In the genomic region with DNA sequence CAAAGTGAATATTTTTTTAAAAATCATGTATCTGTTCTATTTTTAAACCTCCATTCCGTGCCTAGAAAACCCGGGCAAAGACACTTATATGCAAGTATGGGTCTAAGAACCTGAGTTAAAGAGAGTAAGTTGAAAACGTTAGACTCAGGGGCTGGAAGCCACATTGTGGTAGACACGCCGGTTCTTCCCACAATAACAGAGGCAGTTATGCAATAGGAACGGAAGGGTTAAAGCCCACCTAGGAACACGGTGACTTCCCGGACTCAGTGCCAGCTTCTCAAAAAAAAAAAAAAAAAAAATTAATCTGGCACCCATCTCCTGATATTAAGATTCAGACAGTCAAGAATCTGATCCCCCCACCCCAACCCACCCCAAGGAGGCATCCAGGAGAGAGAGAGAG, we compare ENCODE assay signal across 8 mouse cellular contexts.
A peak's percentile ranks its signal among the peaks of the same experiment; 100 is the strongest.
DNase-seq lines count a peak whose midpoint lies in the region; ATAC-seq and TF ChIP-seq lines count a peak whose summit lies in the region.

No protein-coding gene starts in this region.

- ATAC-seq in heart, embryonic 12.5 days (ENCODE audit: insufficient number of reproducible peaks, low FRiP score), result no peak
- no peak for ATAC-seq in limb, embryonic 15.5 days (ENCODE audit: insufficient number of reproducible peaks, low FRiP score, low TSS enrichment, low read depth)

- no peaks in the 10 kb centered on the region for H3K36me3 ChIP-seq in heart, embryonic 12.5 days
- no peaks in the 10 kb centered on the region for H3K36me3 ChIP-seq in limb, embryonic 15.5 days

- DNase-seq in heart, postnatal 10 days, result no peak
- peak; percentile 35 for DNase-seq in thymus, postnatal 14 days
- DNase-seq in thymus, adult 18-20 months, result no peak
- no peak for DNase-seq in gastrocnemius, adult 2 months
- no peak for DNase-seq in right cerebral cortex, adult 2 months (ENCODE audit: low spot score in 2 of 2)
- no peak for DNase-seq in Muller cell, postnatal 12 days (ENCODE audit: inconsistent ontology term)

- 54% methylated on average over 8 of the region's 8 CpGs for WGBS in heart, embryonic 12.5 days
- 28% methylated on average over 8 of the region's 8 CpGs for WGBS in limb, embryonic 15.5 days

- no peaks in the 10 kb centered on the region for H3K27me3 ChIP-seq in heart, embryonic 12.5 days (replicated peaks)
- no peaks in the 10 kb centered on the region for H3K27me3 ChIP-seq in limb, embryonic 15.5 days

- intact Hi-C loops in heart, postnatal 10 days (cut with DNase I), result no loop called here
- intact Hi-C loops in gastrocnemius, adult 2 months (cut with DNase I), result no loop called here

- H3K4me3 ChIP-seq in heart, embryonic 12.5 days, result 0 out of 2 replicates have a peak overlapping the region, but pooled peaks have one; percentile 15
- peak overlapping the region; percentile 13; the same call in 1 of the 2 replicates for H3K4me3 ChIP-seq in limb, embryonic 15.5 days
- no peak overlapping the region for H3K4me3 ChIP-seq in gastrocnemius, adult 2 months

- TF ChIP-seq CTCF in gastrocnemius, adult 2 months (IDR thresholded peaks at IDR 0.05), result no peak

- no peak overlapping the region for H3K9ac ChIP-seq in heart, embryonic 12.5 days
- no peak overlapping the region for H3K9ac ChIP-seq in limb, embryonic 15.5 days

- H3K27ac ChIP-seq in heart, embryonic 12.5 days (ENCODE audit: poor library complexity, severe bottlenecking), result no peak overlapping the region
- H3K27ac ChIP-seq in limb, embryonic 15.5 days, result no peak overlapping the region
- H3K27ac ChIP-seq in gastrocnemius, adult 2 months, result no peak overlapping the region

- no peaks in the 10 kb centered on the region for H3K9me3 ChIP-seq in heart, embryonic 12.5 days (replicated peaks)
- no peaks in the 10 kb centered on the region for H3K9me3 ChIP-seq in limb, embryonic 15.5 days

- peak overlapping the region; percentile 53 for H3K4me2 ChIP-seq in heart, embryonic 12.5 days
- H3K4me2 ChIP-seq in limb, embryonic 15.5 days, result peak overlapping the region; percentile 34

- no peaks in the 10 kb centered on the region for H3K4me1 ChIP-seq in heart, embryonic 12.5 days (replicated peaks)
- no peaks in the 10 kb centered on the region for H3K4me1 ChIP-seq in limb, embryonic 15.5 days
